Mouse (Mus musculus): ENCODE measurements around the gene Oxa1l. TPM values are rescaled to one million over a fixed set of nuclear protein-coding genes. Genes with fewer than 3 reads are reported as not detected.
"Not testable (repeated sequence)": the region's sequence is repeated elsewhere in the genome, so short reads cannot be mapped to it uniquely, and the experiment has no call there.

Gene Oxa1l
- total and polyA plus RNA-seq, 2 experiments from 2014 or later: 74.8 to 85.6 TPM

DNA sequence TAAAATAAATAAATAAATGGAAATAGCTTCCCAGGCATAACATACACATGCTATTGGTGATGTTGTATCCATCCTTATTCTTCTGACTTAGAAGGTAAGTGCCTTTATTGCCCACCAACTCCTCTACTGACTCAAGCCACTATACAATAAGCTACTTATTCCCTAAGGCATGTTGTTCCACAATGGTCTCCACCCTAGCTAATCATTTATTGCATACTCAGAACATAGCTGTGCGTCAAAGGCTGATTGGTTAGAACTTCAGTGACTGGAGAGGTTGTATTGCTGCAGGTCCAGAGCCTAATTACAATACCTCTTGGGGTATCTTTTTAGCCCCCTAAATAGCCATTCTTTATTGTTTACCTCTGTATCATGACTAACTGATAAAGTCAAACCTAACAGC lies 29.5 kb upstream of the Oxa1l start:
- no peak for ATAC-seq
- no peak for DNase-seq (ENCODE audit: low spot score)
- Histone ChIP-seq H3K27ac (no peak overlapping the region), H3K4me3 (ENCODE audit: low read length) (no peak overlapping the region), H3K36me3 (ENCODE audit: insufficient read depth, low read length) (no peaks in the 10 kb centered on the region), H3K9ac (replicated peaks; ENCODE audit: low read length) (no peak overlapping the region), H3K4me2 (ENCODE audit: low read depth, low read length) (no peak overlapping the region), H3K27me3 (ENCODE audit: insufficient read depth, low read length) (no peaks in the 10 kb centered on the region), H3K9me3 (ENCODE audit: low read length) (no peaks in the 10 kb centered on the region), H3K4me1 (ENCODE audit: insufficient read depth, low read length) (no peaks in the 10 kb centered on the region)
- TF ChIP-seq CTCF (IDR thresholded peaks at IDR 0.05; ENCODE audit: low read depth): no peak
- WGBS: 95% methylated on average over 1 of the region's 1 CpGs

DNA sequence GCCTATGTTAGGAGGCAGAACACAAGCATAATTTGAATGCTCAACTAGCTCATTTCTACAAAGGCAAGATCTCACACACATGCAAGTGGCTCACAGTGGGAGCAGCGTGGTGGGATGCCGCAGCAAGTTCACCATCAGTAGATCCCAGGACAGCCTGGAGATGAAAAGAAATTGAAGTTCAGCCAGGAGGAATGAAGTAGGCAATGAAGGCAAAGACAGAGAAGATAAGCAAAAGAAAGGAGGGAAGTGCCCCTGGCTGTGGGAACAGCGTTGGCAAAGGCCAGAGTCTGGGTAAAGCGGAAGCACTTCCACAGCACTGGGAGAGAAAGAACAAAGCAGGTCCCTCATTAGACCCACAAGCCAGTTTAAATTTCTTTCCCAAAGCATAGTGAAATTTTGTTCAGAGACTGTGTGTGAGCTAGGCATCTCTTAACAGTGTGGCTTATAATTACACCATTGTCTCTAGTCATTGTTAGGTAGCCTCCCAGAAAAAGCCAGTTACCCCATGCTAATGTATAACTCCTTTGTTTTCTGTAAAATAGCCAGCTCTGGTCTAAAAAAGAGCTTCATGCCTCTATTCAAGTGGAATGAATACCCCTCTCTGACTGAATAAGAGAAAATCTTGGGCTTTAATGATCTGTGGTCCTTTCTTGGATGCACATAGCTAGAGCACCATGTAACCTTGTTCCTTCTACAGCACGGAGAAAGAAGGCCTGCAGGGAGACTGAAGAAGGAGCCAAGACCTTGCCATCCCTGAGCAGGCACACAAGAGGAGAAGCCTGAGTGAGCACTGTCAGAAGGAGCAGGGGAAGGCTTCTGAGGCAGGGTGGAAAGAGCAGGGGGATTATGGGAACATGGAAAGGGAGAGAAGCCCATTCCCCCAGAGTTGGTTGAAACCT lies 28.2 kb upstream of the Oxa1l start:
- ATAC-seq: peak; percentile 56; the same call in 1 of the 2 replicates
- 35% methylated on average over 5 of the region's 5 CpGs for WGBS
- peak; percentile 25 for DNase-seq (ENCODE audit: low spot score)

DNA sequence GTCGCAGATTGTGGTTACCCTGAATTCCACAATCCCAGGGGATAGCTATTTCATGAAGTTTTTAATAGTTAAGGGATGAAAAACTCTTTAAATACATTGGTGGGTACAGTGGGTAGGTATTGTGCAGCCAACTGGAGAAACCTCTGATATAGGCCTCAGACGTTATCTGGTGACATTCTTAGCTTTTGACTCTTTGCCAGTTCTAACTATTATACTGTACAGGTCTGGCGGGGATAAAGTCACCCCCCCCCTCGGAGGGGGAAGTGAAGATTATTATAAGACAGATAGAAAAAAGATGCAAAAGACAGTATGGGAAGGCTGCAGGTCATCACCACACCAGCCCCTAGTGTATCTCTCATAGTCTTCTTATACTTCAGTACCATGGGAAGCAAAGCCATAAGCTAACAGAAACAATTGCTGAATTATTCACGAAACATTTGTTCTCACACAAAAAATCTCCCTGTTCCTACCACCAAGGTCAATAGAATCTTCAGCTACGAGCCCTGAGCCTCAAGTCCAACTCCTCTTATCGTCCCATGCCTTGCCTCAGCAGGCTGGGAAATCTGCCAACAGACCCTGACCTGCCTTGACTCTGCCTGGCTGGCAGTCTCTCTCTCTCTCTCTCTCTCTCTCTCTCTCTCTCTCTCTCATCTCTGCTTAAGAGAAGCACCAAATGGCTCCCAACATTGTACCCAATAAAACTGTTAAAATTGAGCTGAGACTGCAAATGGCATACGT lies 27.0 kb upstream of the Oxa1l start:
- DNase-seq (ENCODE audit: low spot score) (no peak), ATAC-seq (no peak)
- H3K27ac ChIP-seq: no peak overlapping the region
- whole genome bisulfite sequencing: 57% methylated on average over 8 of the region's 8 CpGs
- TF ChIP-seq CTCF (IDR thresholded peaks at IDR 0.05; ENCODE audit: low read depth): no peak
- no peak overlapping the region for H3K9ac ChIP-seq (replicated peaks; ENCODE audit: low read length)
- H3K4me2 ChIP-seq (ENCODE audit: low read depth, low read length): no peak overlapping the region
- no peaks in the 10 kb centered on the region for H3K27me3 ChIP-seq (ENCODE audit: insufficient read depth, low read length)
- no peaks in the 10 kb centered on the region for H3K9me3 ChIP-seq (ENCODE audit: low read length)
- no peaks in the 10 kb centered on the region for H3K36me3 ChIP-seq (ENCODE audit: insufficient read depth, low read length)
- no peak overlapping the region for H3K4me3 ChIP-seq (ENCODE audit: low read length)
- no peaks in the 10 kb centered on the region for H3K4me1 ChIP-seq (ENCODE audit: insufficient read depth, low read length)

More for the DNA sequence above, 28.2 kb upstream of the Oxa1l start:
- Histone ChIP-seq H3K27me3 (ENCODE audit: insufficient read depth, low read length) (no peaks in the 10 kb centered on the region), H3K27ac (peak overlapping the region; percentile 61), H3K4me1 (ENCODE audit: insufficient read depth, low read length) (no peaks in the 10 kb centered on the region), H3K4me2 (ENCODE audit: low read depth, low read length) (no peak overlapping the region), H3K9ac (replicated peaks; ENCODE audit: low read length) (no peak overlapping the region), H3K36me3 (ENCODE audit: insufficient read depth, low read length) (no peaks in the 10 kb centered on the region), H3K9me3 (ENCODE audit: low read length) (no peaks in the 10 kb centered on the region), H3K4me3 (ENCODE audit: low read length) (no peak overlapping the region)
- TF ChIP-seq CTCF (IDR thresholded peaks at IDR 0.05; ENCODE audit: low read depth): no peak

DNA sequence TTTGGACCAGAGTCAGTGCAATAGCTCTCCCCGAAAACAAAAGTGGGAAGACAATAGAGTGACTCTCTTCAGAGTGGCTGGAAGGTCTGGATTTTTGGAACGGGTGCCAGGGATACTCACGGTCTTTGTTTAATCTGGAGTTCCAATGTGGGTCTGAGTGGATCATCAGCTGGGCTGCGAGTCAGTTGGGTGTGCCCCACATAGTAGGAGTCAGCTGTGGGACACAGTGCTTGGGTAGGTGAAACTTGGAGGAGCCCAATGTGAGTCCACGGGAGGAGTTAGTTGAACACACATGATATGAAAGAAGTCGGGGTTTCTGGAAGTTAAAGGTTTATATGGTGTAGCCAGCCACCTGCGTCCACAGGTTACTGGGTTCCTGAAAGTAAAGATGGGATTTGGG lies 19.8 kb upstream of the Oxa1l start:
- H3K9ac ChIP-seq (replicated peaks; ENCODE audit: low read length): no peak overlapping the region
- no peaks in the 10 kb centered on the region for H3K27me3 ChIP-seq (ENCODE audit: insufficient read depth, low read length)
- H3K4me1 ChIP-seq (ENCODE audit: insufficient read depth, low read length): no peaks in the 10 kb centered on the region
- WGBS: 59% methylated on average over 7 of the region's 7 CpGs
- ATAC-seq (no peak), DNase-seq (ENCODE audit: low spot score) (no peak)
- H3K36me3 ChIP-seq (ENCODE audit: insufficient read depth, low read length): no peaks in the 10 kb centered on the region
- TF ChIP-seq CTCF (IDR thresholded peaks at IDR 0.05; ENCODE audit: low read depth): no peak
- H3K4me3 ChIP-seq (ENCODE audit: low read length): no peak overlapping the region
- H3K9me3 ChIP-seq (ENCODE audit: low read length): 0 out of 2 replicates have a peak, but pooled peaks cover 2% of the 10 kb centered on the region
- no peak overlapping the region for H3K27ac ChIP-seq
- H3K4me2 ChIP-seq (ENCODE audit: low read depth, low read length): no peak overlapping the region

DNA sequence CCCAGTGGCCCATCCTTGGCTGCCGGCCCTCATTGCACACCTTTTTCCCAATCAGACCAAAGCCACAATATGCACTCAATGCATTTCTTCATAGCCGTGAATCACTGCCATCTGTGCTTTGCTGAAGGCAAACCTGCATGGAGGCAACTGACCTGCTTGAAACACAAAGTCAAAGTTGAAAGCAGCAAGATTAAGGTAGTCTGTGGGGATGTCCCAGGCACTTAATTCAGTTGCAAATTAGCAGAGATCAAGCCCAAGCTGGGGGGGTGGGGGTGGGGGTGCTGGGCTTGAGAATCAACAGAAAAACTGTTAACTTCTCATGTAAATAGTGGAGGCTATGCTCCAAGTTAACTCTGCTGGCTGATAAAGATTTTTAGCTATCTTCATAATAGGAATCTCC lies 18.8 kb upstream of the Oxa1l start:
- not testable (repeated sequence) for H3K36me3 ChIP-seq (ENCODE audit: insufficient read depth, low read length); H3K4me3 ChIP-seq (ENCODE audit: low read length); ATAC-seq; H3K4me1 ChIP-seq (ENCODE audit: insufficient read depth, low read length); DNase-seq (ENCODE audit: low spot score); H3K27me3 ChIP-seq (ENCODE audit: insufficient read depth, low read length); H3K27ac ChIP-seq; H3K9me3 ChIP-seq (ENCODE audit: low read length); H3K9ac ChIP-seq (replicated peaks; ENCODE audit: low read length); H3K4me2 ChIP-seq (ENCODE audit: low read depth, low read length)
- WGBS: 38% methylated on average over 2 of the region's 2 CpGs

DNA sequence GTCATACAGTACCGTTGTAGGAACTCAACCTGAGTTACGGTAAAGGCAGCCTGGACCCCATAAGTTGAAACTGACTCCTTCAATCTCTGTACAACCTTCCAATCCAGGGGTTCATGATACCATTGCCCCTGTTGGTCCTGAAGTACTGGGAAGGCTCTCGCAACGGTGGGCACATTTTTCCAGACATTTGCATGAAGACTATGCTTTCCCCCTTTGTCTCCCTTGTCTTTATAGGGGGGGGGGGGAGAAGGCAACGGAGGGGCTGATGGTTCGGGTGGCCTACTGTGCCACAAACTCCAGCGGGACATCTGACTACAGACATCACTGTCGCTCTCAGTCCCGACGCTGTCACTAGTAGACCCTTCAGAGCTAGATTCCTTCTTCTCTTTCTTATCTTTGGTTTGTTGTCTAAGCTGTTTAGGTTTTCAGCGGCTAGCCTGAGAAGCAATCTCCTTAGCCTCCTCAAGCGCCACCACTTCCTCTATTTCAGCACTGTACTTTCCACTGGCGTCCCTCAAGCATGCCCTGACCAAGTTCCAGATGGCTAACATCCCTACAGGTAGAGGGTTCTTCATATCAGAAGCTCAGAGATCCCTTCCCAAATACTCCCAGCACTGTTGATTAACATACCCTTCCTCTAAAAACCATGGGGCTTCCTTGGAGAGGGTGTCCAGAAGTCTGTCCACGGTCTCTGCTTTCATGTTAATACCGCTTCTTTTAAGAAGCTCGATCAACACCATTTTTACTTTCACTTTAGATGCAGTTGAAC lies 9.7 kb upstream of the Oxa1l start:
- H3K36me3 ChIP-seq (ENCODE audit: insufficient read depth, low read length); DNase-seq (ENCODE audit: low spot score); H3K4me1 ChIP-seq (ENCODE audit: insufficient read depth, low read length); ATAC-seq; H3K4me3 ChIP-seq (ENCODE audit: low read length); H3K4me2 ChIP-seq (ENCODE audit: low read depth, low read length); H3K9ac ChIP-seq (replicated peaks; ENCODE audit: low read length); H3K9me3 ChIP-seq (ENCODE audit: low read length); H3K27me3 ChIP-seq (ENCODE audit: insufficient read depth, low read length); H3K27ac ChIP-seq: not testable (repeated sequence)
- WGBS: 94% methylated on average over 16 of the region's 16 CpGs

All from hindbrain, postnatal 0 days (tissue).